Mouse (Mus musculus) C2C12 (cell line): ENCODE measurements at regions not wholly inside any gene's neighbourhood (a gene's known extent, or its start where the extent isn't known, plus 50 kb on each side); places are given as distances from the start of the nearest gene placed in this dataset.

ENCODE experiments used
- CTCF ChIP-seq: IDR thresholded peaks from one replicate; pipeline ENCODE4 v1.5.1; 2011; ENCODE audit not compliant: control insufficient read depth, insufficient read depth, insufficient read length
- USF1 ChIP-seq: IDR thresholded peaks from one replicate; pipeline ENCODE4 v1.6.1; 2011; ENCODE audit warnings: low read depth, mild to moderate bottlenecking, control low read depth, moderate library complexity

GRCm38 (mm10) chr17:83960821-83961220, 113.1 kb upstream of the Haao start:
- TF ChIP-seq CTCF (no peak), USF1 (no peak)
